Mouse (Mus musculus): ENCODE results near the gene Cd160.

The Cd160 gene

DNA sequence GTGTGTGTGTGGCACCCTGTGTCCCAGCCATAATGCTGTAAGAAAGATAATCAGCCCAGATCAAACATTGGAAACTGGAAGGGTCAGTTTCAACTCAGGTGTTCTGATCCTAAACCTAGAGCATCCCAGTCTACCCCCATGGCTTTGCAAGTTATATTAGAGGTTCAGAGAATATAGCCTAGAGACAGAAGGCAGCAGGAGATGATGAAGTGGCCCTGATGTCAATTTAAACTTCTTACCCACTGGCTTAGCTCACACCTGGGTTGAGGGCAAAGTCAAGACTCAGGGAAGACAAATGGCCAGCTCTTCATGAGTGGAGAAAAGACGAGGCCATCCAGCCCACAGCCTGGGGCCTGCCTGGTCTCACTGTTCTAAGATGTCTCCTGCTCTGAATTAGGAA lies at the start of gene Cd160, which contains the start of gene Pdzk1:
Gene Cd160 (minus strand): TSS at position 368 of the 400 bp plus-strand sequence.
Gene Pdzk1 (plus strand): TSS at position 301 of the 400 bp plus-strand sequence.
- in situ Hi-C loops (cut with MboI, MseI): no loop called here

- in situ Hi-C loops (cut with MboI, MseI): no loop called here
Observed at GRCm38 (mm10) chr3:96874808-96875571, 45.8 kb upstream of the Cd160 start.

DNA sequence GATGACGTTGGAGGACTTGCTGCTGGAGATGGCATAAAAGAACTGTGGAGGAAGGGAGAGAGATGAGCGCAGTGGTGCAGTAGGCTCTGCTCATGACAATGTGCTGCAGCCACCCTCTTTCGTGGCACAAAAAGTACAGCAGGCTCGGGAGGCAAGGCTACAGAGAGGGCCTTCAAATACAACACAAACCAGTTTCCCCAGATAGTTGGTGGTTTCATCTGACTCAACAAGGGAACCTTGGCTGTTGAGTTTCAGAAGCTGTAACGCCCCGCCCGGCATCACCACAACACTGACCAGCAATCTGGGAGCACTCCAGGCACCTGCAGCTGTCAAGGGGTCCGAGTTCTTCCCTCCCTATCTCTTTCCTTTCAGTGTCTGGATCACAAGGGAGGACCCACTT lies 43.4 kb upstream of the Cd160 start:
- in situ Hi-C loops (cut with MboI, MseI): no loop called here

- in situ Hi-C loops (cut with MboI, MseI): no loop called here
Observed at GRCm38 (mm10) chr3:96871070-96871469, 41.9 kb upstream of the Cd160 start.

GRCm38 (mm10) chr3:96870270-96870669 lies 41.1 kb upstream of the Cd160 start:
- in situ Hi-C loops (cut with MboI, MseI): no loop called here

- in situ Hi-C loops (cut with MboI, MseI): no loop called here
Observed at GRCm38 (mm10) chr3:96869091-96869490, 39.9 kb upstream of the Cd160 start.

- in situ Hi-C loops (cut with MboI, MseI): no loop called here
Observed at GRCm38 (mm10) chr3:96868566-96868965, 39.4 kb upstream of the Cd160 start.

DNA sequence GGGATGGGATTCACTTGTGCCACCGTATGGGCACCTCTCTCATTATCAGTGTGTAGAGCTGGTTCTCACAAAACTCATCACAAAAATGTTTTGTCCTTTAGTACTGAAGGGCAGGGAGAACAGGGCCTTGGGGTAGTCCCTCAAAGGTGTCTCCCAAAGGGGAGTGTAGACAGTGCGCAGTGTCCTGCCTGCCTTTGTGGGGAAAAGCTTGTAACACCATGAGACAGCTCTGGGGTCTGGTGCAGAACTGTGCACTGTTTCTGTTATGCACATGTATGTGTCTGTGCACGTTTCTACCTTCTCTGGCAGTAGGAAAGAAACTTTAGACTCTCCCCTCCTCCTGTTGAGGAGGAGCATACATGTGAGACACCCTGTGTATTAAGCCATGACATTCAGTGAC lies 38.7 kb upstream of the Cd160 start:
- in situ Hi-C loops (cut with MboI, MseI): no loop called here

DNA sequence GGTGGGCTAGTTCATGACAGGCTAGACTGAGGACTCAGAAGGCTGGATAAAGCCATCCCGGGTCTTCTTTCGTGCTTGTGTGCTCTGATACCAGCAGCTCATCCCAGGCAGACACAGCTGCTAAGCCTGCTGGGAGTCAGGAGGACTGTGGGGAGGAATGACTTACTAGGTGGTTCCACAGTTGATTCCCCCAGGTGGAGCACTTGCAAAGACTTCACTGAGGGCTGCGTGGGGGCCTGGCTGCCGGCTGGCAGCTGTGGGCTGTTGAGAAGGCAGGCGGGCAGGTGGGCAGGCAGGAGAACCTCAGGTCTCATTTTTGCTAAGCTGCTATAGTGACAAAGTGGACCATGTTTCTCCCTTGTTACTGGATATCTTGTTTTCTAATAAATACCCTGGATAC lies 31.3 kb upstream of the Cd160 start:
- in situ Hi-C loops (cut with MboI, MseI): no loop called here

- in situ Hi-C loops (cut with MboI, MseI): no loop called here
Observed at GRCm38 (mm10) chr3:96855833-96856232, 26.7 kb upstream of the Cd160 start.

- in situ Hi-C loops (cut with MboI, MseI): no loop called here
Observed at GRCm38 (mm10) chr3:96854376-96854775, 25.2 kb upstream of the Cd160 start.

GRCm38 (mm10) chr3:96852561-96852960 lies 23.4 kb upstream of the Cd160 start:
- in situ Hi-C loops (cut with MboI, MseI): no loop called here

GRCm38 (mm10) chr3:96849168-96849727 lies 20.1 kb upstream of the Cd160 start:
- in situ Hi-C loops (cut with MboI, MseI): no loop called here

DNA sequence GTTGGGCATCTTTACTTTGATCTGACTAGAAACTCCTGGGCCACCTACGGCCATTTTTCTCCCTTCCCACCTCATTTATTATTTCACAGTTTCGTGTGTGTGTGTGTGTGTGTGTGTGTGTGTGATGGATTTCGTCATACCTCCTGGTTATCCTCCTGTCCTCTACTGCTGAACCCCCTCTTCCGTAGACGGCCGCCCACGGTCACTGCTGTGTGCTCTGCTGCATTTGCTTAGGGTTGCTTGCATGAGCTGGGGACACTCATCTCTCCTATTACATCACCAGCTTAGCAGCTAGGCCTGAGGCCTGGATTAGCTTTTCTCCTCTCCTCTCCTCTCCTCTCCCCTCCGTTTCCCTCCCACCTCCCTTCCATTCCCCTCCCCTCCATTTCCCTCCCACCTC lies 19.3 kb upstream of the Cd160 start:
- in situ Hi-C loops (cut with MboI, MseI): no loop called here

DNA sequence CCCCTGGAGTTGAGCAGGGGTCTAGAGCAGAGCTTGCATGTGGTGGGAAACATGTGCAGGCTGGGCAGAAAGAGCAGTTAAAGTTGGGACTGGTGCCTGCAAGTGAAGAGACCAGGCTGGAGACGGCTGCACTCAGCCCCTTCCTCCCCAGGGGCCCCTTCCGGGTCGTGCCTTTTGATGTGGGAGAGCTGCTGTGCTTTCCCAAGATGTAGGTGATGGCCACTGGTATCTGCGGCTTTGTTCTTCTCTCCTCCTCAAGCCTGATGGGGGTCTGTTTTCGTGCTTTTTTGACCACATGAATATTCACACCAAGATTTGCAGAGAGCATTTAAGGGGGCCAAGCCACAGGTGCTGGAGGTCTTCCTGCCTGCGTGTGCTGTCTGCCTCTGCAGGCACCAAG lies 18.5 kb upstream of the Cd160 start:
- in situ Hi-C loops (cut with MboI, MseI): no loop called here

- in situ Hi-C loops (cut with MboI, MseI): no loop called here
Observed at GRCm38 (mm10) chr3:96846985-96847384, 17.8 kb upstream of the Cd160 start.

- in situ Hi-C loops (cut with MboI, MseI): no loop called here
Observed at GRCm38 (mm10) chr3:96845806-96846205, 16.7 kb upstream of the Cd160 start.

DNA sequence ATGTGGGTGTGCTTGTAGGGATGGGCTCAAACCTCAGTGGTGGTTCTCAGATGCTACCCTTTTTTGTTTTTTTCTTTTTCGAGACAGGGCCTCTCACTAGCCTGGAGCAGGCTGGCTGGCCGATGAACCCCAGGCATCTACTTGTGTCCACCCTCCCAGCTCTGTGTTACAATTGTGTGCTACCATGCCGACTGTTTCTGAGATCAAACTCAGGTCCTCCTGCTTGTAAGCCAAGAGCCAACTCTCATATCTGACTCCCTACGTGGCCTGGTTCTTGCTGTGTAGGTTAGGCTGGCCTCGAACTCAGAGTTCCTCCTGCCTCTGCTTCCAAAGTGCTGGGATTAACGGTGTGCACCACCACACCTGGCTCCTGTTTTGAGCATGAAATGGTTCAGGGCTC lies 16.0 kb upstream of the Cd160 start:
- in situ Hi-C loops (cut with MboI, MseI): no loop called here

GRCm38 (mm10) chr3:96838996-96839645 lies 10.0 kb upstream of the Cd160 start:
- in situ Hi-C loops (cut with MboI, MseI): no loop called here

- in situ Hi-C loops (cut with MboI, MseI): no loop called here
Observed at GRCm38 (mm10) chr3:96836414-96836813, 7.3 kb upstream of the Cd160 start.

DNA sequence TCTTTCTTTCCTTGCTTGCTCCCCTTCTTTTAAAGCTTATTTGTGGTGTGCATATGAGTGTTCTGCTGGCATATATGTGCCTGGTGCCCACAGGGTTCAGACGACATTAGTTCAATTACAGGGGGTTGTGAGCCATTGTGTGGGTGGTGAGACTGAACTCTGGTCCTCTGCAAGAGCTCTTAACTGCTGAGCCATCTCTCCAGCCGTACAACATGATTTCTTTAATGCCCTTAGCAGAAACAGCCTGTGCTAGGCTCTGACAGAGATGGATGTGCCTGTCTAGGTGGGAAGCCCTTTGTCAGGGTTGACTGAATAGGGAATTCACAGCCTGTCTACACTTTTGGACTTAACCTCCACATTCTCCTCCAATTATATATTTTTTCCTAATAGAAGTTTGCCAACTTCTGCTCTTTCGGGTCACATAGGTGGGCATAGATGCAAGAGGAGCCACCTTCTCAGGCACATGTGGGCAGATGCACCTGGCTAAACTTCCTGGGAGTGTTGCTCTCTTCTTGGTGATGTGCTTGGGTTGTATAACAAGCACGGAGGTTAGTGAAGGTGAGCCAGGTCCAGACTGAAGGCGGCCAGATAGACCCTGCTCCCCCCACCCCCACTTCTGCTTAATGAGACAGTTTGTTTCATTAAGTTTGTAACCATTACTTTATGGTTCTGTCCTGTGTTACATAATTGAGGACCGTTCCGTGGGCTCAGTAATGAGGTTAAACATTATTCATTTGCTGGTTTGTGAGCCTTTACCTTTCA lies 5.6 kb upstream of the Cd160 start:
- in situ Hi-C loops (cut with MboI, MseI): no loop called here

DNA sequence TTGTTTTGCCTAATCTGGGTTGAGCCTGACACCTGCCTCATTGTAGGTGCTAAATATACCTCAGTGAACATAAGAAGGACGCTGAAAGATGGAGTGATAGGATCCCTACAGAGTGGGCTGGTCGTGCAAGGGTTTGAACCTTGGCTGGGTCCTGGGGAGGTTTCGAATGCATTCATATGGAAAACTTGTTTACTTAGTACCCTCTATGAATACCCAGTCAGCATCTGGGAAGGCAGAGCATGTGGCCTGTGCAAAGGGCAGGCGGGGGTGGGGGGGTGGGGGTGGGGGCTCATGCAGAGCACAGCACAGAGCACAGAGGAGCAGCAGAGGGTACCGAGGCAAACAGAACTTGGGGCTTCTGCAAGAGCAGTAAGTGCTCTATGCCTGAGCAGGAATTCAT lies 3.8 kb upstream of the Cd160 start:
- in situ Hi-C loops (cut with MboI, MseI): no loop called here
